Mouse (Mus musculus): ENCODE data around the gene Npas2.

DNA sequence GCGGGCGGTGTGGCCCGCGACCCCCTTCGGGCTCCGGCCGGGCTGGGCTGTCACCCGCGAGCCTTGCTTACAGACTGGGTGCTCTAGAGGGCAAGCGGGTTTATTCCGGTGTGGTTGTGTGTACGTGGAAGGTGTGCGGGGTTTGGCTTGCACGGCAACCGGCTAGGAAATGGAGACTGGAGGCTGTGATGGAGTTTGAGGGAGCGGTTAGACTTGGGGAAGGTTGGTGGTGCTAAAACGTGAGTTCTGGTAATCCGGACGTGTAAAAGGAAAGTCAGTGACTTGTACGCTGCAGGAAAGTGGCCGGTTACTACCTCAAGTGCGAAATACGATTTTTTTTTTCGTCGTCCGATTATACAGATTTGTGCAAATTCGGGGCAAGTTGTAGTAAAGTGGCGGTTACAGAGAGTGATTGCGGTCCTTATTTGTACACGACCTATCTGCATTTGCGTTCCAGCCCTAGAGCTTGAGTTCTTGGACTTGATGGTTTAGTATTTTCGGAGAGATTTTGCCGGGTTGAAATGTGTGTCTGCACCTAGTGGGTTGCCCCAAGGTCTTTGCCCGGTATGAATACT, 174.8 kb downstream of the Npas2 start:
- TF ChIP-seq CTCF (IDR thresholded peaks at IDR 0.05; ENCODE audit: borderline replicate concordance, insufficient read depth, low read depth, low read length) = no peak
- TF ChIP-seq POLR2A (IDR thresholded peaks at IDR 0.05; ENCODE audit: borderline replicate concordance, insufficient read depth, low read length) = no peak
